Mouse (Mus musculus): ENCODE measurements at regions not wholly inside any gene's neighbourhood (a gene's known extent, or its start where the extent isn't known, plus 50 kb on each side); places are given as distances from the start of the nearest gene placed in this dataset.

DNA sequence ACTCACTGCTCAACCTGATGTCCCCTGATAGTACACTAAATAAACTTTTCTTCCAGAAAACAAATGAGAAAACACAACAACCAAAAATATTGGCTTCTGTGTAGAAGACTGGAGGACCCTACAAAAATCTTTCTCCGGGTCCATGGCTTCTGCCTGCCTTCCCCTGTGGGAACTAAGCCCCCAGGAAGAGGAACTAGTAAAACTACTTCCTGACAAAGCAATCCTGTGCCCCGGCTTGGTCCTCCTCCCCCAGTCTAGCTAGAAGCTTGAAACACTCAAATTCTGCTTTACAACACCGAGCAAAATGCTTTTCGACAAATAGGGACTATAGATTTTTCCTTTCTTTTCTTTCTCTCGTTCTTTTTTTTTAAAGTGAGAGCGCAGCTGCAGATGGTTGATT lies 51.3 kb upstream of the Mki67 start:
- DNase-seq (ENCODE audit: low spot score in 2 of 2): no peak

DNA sequence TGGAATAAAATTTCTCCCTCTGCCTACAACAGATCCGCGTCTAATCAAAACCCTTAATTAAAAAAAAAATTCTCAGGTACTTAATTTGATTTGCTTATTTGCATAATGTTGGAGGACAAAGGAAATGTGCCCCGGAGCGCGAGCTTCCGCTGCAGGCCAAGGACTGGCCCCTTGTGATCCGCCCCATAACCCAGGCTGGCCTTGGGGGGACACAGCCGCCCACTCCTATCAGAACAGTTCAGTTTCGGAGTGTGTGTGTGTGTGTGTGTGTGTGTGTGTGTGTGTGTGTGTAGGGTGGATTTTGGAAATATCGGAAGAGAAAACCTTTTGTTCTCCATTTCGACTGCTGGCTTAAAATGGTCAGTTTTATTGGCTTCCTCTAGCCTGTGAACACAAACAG lies 51.9 kb upstream of the Mki67 start:
- no peak for DNase-seq (ENCODE audit: low spot score in 2 of 2)

DNA sequence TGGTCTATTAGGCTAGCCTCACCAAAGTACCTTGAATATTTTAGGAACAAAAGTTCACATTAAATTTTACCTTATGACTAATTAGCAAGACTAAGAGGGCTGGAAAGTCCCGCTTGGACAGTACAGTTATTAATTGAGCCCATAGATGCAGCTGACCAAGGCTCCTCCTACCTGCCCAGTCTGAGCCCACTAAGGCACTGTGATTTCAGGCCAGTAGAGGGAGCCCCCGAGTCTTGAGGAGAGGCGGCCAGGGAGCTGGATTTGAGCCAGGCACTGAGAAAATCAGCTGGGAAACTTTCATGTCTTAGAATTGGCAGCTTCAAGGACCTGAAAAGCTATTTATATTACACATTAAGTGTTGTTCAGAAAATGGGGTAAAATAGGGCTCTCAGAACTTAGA lies 52.4 kb upstream of the Mki67 start:
- peak; percentile 83 to 88 for DNase-seq (ENCODE audit: low spot score in 2 of 2)

DNA sequence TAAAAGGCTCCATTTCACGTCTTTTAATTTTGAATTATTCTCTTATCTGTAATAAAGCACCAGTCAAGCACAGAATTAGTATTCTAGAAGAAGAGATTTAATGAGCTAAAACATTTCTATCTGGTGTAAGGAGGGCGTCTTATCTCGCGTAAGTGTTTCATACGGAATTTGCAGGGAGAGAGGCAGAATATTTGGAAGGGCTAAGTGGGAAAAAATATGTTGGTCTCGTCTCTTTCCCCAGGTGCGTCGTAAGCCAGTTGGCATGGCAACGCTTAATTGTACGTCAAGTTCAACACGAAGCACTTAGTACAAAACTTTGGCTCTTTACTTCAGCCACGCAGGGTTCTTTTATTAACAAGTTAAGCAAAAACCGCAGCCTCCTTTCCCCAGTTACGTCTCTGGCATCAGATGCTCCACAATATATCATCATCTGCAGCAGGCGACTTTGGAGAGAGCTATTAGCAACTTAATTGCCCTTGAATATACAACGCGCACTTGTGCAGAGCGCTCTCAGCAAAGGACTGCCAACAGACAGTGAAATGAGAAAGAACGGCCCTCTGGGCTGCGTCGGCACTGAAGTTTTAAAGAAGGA lies 53.0 kb upstream of the Mki67 start:
- DNase-seq (ENCODE audit: low spot score in 2 of 2): no peak

DNA sequence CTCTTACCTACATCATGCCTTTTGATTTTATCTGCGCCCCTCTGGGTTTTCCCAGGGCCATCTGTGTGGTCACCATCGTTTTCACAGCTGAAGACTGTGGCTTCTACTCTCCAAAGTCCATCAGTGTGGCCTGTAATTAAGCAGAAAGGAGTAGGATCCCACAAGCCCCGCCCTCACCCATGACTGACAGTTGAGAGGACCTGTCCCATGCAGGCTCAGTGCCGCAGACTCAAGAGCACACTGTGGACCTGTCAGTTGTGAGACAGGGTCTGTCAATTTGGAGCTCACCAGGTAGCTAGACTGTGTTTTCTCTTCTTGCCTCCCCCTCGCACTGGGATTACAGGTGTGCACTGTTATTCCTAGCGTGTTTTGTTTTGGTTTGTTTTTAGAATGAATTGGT lies 53.9 kb upstream of the Mki67 start:
- DNase-seq (ENCODE audit: low spot score in 2 of 2): no peak

DNA sequence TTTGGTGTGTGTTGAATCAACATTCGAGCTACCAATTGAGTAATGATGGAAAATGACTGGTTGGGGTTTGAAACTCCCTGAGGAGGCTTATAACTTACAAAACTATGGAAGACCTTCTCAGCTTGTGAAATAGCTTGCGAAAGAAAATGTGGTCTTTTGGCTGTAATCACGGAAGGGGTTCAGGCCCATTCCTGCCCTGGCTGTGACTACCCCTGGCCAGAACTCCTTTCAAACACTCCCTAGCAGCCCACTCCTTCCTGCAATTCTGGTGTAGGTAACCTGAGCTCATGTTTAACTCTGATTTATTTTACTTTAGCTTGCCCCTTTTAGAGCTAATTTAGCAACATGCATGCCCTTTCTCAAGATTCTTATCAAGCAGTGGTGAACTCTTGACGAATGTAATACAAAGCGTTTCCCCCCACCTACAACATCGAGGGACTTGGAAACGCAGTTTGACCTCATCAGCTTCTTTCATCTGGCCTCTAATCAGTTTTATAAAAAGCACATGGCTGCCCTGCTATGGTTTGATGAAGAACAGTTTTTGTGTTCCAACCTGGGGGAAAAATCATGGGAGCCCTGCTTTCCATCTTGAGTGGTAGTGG lies 59.8 kb upstream of the Mki67 start:
- DNase-seq (ENCODE audit: low spot score in 2 of 2): no peak

DNA sequence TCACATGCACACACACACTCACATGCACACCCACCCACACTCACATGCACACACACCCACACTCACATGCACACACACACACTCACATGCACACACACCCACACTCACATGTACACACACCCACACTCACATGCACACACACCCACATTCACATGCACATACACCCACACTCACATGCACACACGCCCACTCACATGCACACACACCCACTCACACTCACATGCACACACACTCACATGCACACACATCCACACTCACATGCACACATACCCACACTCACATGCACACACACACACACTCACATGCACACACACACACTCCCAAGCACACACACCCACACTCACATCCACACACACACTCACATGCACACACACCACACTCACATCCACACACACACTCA lies 74.0 kb upstream of the Mki67 start:
- no peak for DNase-seq (ENCODE audit: low spot score in 2 of 2)

DNA sequence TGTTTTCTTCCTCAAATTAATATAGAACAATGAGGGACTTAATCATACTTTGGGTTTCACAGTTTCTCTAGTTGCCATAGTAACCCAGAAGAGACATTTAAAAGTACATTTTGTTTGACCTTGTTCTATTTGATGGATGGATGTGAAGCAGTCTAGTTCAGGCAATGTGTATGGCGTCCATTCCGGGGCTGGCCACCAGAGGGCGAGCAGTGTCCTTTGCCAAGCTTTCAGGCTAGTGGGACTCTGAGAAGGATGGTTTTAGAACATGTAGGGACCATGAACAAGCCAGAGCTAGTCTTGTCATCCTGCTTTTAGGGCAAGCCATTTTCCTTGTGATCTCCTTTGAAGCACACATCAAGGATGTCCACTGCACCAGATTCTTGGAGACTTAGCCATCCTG lies 74.8 kb upstream of the Mki67 start:
- peak; percentile 79 to 86 for DNase-seq (ENCODE audit: low spot score in 2 of 2)

DNA sequence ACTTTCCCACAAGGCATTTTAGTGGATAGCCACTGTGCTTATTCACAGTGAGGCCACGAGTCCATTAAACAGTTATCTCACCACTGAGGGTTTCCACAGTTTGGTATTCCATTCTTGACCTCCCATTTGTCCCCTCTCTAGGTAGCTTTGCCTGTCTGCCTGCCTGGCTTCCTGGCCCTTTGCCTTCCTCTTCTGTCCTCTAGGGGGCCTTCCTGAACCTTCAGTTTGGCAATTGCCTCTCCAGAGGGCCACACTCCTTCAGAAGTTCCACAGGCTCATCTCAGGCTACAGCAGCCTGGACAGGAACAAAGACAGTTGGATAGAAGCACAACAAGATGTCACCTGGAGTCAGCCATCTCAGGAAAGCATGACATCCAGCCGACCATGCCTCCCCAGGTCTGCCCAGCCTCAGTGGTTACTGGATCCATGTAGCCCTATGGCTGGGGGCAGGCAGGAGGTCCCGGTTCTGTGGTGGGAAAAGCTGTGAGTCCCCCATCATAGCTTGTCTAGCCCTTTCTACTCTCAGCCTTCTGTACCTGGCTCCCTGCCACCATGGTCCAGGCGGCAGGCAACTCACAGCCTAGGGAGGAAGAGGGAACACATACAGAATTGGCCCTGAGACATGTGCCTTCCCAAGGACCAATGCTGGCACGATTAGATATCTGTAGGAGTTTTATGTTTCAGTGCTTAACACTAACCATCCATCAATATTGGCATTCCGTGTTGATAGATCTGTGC lies 76.0 kb upstream of the Mki67 start:
- no peak for DNase-seq (ENCODE audit: low spot score in 2 of 2)

DNA sequence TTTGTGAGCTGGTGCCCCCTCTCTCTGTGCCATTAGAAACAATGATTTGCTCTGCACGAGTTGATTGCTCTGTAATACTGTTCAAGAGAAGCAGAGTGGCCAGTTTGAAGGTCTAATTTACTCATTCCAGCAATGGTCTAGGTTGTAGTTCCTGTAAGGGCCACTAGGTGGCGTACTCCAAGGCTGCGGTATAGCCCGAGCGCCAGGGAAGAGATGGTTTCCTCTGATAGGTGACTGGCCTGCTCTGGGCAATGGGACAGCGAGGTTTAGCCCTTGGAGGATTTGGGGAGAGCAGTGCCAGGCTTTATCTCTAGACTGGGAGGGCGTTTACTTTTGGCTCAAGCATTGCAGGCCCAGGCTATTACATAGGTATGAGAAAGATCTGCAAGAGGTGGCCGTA lies 76.8 kb upstream of the Mki67 start:
- DNase-seq (ENCODE audit: low spot score in 2 of 2): peak; percentile 14 to 24

DNA sequence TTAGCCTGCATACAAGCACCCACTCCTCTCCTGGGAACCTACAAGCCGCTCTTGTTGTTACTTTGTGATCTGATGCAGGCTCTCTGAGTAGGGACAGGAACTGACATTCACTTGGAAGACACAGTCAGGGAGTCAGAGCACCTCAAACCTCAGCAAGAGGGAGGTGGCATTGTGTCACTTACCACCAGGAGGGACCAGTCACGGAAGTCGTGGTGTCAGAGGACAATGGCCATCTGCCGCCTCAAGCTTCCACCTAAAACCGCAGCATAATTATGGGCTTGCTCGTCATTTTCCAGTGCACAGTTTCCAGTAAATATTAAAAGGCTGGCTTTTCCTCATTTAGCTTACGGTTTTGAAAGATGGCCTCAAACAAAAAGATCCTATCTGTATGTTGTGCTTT lies 78.1 kb upstream of the Mki67 start:
- DNase-seq (ENCODE audit: low spot score in 2 of 2): no peak

DNA sequence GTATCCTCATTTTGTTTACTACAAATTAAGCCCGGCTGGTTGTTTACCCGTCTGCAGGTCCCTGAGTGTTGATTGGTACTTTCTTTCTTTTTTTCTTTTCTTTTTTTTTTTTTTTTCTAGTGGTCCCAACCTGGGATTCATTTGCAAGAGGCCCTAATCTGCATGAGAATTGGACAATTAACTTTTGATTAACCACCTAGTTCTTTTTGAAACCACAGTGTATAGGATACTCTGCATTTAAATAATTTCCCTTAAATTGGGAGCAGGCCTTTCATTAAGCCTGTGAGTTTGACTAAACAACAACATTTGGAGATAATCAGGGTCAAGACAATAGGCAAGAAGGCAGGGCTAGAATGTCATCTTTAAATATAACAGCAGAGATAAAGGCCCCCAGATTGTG lies 78.5 kb upstream of the Mki67 start:
- DNase-seq (ENCODE audit: low spot score in 2 of 2): no peak

DNA sequence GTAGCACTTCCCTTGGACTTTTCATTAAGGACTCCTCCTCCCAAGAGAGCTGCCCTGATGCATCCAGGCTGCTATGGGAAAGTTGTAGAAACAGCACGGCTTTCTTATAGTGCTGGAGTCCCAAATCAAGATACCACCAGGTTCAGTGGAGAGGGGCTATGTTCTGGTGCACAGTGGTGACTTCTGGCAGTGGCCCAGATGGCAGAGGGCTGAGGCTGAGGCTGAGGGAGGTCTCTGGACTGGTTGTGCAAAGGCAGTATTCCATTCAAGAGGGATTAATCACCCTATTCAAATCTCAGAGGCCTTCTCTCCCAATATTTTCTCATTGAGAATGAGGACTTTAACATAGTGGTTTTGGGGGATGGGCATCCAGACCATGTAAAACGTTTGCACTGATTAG lies 82.3 kb upstream of the Mki67 start:
- DNase-seq (ENCODE audit: low spot score in 2 of 2): no peak

DNA sequence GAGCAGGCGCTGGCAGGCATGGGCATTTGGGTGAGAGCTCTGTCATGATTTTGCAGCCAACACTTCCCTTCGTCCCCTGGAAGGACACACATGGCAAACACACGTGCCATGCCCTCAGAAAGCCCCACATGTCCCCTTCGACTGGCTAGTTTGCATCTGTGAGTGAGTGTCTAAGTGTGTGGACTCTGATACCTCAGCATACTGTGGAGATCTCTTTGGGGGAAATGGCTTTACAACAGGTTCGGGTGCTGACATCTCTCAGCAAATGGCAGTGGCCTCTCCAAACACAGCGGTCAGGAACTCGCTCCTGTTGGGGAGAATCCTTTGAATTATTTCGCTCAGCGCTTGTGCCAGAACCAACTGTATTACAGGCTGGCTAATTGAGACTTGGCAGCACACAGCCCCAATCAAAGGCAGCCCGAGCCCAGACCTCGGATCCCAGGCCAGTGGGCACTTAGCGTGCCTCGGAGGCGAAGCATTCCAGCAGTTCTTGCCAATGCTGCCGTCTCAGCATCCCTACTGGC lies 86.5 kb upstream of the Mki67 start:
- DNase-seq (ENCODE audit: low spot score in 2 of 2): peak in 1 of 2 experiments; percentile 26

DNA sequence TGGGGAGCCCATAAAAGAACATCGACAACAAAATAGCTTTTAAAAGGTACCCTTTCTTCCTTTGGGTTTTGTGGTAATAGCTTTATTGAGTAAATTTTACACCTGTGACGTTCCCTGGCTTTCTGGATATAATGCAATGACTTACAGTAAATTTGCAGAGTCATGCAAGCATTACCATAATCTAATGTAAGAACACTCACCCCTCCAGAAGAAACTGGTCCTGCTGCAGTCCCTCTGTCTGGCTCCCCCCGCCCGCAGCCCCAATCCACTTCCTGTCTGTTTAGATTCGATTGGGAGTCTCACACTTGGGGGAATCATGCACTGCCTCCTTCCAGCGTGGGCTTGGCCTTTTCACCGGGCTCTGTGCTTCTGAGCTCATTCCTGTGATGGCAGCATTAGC lies 88.6 kb upstream of the Mki67 start:
- DNase-seq (ENCODE audit: low spot score in 2 of 2): no peak

DNA sequence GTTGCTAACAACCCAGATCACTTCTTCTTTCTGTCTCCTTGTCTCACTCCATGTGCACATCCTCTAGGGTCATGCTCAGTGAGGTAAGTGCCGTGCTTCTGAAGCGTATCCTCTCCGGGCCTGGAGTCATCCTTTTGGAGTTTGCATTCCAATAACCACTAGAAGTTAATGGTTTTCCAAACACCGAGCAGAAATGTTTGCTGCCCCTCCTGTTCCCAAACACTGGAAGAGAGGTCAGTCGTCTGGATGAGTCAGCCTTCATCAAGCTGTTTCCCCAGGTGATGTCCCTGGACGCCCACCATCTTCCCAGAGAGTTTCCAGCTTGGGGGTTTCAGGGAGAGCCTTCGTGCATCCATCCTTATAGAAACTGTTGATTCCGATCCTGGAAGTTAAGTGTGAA lies 90.0 kb upstream of the Mki67 start:
- DNase-seq (ENCODE audit: low spot score in 2 of 2): no peak

DNA sequence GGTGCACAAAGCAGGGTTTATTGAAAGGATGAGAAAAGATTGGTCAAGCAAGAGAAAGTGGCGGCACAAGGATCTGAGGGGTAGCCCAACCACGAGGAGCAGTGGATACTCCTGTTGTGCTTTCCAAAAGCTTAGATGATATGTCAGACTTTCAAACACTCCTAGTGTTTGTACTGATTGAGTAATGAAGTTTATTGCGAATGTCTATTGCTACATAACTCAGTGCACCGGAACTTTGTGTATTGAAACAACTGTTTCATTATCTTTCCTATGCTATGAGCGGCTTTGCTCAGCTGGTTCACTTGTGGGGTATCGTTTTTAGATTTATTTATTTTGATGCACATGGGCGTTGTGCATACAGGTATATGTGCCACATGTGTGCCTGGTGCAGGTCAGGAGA lies 90.5 kb upstream of the Mki67 start:
- no peak for DNase-seq (ENCODE audit: low spot score in 2 of 2)

DNA sequence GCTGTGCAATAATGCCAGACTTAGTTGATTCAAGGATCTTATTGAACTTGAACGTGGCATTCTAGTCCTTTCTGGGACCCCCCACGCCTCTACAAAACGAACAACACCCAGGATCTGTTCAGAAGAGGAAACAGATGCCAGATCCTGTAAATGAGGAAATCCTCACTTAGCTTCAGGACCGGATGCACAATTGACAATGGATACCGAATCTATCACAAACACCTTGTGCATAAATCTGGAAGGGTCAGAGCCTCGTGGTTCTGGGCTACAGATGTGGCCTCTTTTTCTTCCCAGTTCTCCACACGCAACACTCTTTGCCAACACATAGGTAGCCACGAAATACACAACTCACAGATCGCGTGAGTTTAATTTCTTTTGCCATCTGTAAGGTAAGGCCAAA lies 93.0 kb upstream of the Mki67 start:
- DNase-seq (ENCODE audit: low spot score in 2 of 2): no peak

DNA sequence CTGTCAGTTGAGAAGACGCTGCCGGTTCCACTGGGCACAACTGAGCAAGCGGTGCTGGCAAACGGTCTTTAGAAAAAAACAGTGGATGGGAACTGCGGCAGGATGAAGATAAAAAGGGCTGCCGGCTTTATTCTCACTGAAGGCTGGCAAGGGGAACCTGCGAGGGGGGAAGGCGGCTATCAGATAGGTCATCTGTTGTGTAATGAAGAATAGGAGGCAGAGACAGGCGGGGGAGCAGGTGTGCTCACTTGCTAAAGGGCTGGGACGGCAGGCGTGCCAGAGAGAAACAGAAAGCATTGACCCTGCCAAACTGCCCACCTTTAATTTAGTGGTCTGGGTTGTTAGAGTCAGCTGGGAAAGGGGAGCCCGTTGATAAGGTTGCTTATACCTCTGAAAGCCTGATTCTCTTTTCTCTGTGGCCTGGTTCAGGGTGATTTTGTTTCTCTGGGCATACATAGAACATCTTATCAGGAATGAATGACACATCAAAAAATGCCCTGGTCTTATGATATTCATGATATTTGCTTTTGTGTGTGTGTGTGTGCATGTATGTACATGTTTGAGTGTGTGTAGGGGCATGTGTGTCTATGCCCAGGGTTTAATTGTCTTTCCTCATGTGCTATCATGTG lies 93.7 kb upstream of the Mki67 start:
- no peak for DNase-seq (ENCODE audit: low spot score in 2 of 2)

DNA sequence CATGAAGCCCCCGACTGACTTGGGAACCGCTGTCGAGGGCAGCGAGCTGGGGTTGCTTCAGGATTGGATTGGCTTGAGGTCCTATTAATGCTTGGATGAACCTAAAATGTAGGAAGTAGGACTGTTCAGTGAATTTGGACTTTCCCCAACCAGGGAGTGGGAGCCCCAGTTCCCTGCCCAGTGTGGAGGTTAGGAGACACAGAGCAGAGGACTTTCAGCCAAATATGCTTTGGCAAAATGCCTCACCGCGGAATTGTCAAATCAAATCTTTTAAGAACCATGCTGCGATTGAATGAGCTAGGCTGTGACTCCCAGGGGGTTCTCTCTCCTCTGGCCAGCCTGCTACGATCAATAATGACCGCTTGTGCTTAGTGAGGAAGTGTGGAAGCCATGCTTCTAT lies 94.8 kb upstream of the Mki67 start:
- DNase-seq (ENCODE audit: low spot score in 2 of 2): no peak

DNA sequence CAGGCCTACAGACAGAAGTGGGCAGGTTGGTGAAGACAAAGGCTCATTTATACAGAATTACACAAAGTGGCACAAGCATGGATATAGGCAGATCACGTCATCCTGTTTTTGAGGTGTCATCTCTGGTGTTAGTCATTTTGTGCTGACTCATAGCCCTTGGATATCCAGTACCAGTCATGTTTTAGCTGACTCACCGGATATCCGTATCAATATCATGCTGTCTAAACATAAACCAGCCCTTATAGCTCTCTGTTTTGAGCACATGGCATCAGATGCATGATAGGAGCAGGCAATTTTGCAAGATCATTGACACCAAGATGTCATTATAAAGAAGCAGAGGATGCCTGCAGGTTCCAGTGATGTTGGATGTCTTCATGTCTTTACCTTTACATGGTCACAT lies 97.5 kb upstream of the Mki67 start:
- peak; percentile 13 to 16 for DNase-seq (ENCODE audit: low spot score in 2 of 2)

DNA sequence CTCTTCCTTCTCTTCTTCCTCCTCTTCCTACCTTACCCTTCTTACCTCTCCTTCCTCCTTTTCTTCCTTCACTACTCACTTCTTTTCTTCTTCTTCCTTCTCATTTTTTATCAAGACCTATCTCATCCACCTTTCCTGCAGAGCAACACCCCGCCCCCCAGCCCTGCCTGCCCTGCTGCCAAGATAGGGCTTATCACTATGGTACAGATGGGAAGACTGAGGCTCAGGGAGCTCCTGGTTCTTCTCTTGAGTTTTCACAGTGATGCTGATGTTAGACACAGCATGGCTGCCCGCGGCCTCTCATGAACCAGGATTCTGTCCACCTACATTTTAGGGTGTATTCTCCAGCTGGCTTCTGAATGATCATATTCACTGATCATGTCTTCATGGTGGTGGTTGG lies 100.0 kb upstream of the Mki67 start:
- DNase-seq (ENCODE audit: low spot score in 2 of 2): no peak

DNA sequence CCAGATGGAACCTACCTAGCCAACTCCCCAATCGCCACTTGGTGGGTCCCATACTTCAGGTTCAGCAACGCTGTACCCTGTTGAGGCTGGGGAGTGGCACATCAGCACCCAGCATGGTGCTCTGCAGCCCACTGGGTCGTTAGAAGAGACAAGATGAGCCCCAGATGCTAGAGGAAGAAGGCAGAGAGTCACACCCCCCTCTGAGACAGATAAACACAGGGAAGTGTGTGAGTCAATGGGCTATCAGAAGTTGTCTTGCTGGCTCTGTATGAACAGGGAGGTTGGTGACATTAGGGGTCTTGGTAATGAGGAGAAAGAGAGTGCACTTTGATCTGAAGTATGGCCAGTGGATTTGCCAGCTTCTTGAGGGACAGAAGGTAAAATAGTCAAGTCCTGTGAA lies 101.7 kb upstream of the Mki67 start:
- no peak for DNase-seq (ENCODE audit: low spot score in 2 of 2)

All from right cerebral cortex, adult 2 months (tissue).